Mouse (Mus musculus) frontal cortex, postnatal 14 days (tissue): ENCODE data around the gene Xrcc6.

ENCODE experiments used
- DNase-seq, 2 experiments: peaks; one replicate each; pipeline ENCODE4 v3.0.0; 2022; ENCODE audit warnings: low spot score in 2 of 2

Gene Xrcc6

DNA sequence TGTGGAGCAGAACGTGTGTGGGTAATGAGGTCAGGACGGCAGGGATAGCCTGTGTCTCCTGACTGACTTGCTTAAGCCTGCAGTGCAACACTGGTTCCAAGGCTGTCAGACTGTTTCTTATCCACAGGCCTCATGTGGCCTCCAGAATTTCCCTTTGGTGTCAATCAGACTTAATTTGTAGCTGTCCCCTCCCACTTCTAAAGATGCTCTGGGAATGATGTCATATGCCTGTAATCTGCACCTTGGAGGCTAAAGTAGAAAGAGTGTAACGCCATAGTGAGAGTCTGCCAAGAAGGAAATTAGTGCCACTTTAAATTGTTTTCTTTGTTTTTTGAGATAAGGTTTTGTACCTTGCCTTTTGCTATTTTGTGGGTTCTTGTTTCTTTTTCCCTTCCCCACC, 31.7 kb downstream of the Xrcc6 start:
- DNase-seq: no peak

DNA sequence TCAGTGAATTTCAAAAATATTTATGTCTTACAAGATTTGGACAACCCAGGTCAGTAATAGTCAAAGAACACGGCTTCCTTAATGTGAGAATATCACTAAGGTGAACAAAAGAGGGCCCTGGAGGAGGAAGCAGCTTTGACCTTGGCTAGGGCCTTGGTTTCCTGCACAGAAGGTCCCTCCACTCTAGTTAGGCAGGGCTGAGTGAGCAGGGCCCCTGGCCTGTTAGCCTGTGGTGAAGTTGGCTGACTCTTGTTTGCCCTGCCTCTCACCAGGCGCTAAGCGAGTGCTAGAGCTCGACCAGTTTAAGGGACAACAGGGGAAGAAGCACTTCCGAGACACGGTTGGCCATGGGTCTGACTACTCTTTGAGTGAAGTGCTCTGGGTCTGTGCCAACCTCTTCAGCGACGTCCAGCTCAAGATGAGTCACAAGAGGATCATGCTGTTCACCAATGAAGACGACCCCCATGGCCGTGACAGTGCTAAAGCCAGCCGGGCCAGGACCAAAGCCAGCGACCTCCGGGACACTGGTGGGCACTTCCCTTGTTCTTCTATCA, 35.0 kb downstream of the Xrcc6 start:
- no peak for DNase-seq

DNA sequence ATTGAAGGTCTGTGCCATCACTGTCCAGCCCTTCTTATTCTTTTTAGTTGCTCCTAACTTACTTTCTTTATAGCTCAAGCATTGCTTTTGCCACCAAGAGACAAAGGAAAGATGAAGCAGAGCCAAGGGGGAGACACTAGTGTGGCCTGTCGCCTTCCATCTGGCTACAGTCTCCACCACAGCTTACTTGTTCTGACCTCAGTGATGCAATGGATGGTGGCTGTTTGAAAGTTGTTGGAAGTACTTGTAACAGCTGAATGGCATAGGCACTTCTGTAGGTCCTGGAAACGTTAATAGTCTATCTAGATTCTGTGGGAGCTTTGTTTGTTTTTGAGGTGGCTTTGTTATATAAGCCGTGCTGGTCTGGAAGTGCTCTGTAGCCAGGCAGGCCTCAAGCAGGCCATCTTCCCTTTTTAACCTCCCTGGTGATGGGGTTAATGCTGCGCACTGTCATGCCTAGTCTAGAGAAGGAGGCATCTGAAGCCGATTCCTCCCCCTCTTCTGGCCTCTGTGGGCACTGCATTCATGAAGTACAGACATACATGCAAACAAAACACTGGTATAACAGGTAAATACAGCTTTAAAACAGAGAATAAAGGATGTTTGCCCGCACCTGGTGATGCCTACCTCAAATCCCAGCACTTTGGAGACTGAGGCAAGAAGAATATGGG, 36.5 kb downstream of the Xrcc6 start:
- DNase-seq: no peak

DNA sequence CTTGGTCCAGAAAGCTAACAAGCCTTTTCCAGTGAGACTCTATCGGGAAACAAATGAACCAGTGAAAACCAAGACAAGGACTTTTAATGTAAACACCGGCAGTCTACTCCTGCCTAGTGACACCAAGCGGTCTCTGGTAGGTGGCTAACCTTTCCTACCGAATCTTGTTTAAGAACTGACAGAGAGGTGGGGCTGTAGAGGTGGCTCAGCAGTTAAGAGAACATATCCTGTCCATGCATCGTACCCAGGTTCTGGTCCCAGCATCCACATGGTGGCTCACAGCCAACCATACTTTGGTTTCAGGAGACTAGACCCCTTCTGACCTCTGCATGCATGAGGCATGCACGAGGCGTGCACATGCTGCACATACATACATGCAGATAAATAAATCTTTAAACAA, 39.6 kb downstream of the Xrcc6 start:
- DNase-seq: no peak

DNA sequence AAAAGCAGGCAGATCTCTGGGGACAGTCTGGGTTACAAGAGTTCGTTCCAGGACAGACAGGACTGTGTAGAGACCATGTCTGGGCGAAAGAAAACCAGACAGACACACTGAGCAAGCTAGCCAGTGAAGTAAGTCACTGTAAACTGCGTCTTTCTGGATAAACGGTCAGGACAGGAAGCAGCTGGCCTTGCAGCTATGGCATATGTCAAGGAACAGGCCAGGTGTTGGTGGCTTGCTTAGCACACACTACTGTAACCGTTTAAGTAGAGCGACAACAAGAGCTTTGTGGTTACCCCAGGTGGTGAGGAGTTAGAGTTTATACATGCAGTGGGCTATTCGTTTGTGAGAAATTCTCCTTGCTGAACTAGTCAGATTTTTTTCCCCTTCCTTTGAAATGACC, 40.1 kb downstream of the Xrcc6 start:
- no peak for DNase-seq

DNA sequence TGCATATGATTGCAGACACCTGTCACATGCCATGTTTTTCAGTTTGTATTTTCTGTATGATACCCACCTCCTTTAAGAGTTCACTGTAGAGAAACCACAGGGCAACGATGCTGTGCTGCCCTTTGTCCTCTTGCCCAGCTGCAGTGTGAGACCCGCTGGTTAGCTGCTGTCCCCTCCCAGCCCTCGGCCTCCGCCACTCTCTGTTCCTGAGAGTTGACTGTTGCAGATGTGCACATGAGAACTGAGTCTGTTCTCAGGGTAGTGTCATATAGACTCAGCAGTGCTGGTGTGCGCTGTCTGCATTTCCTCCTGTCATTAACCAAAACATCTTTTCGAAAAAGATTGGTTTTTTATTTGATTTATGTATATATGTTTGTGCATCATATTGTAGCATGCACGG, 44.8 kb downstream of the Xrcc6 start:
- DNase-seq: no peak

DNA sequence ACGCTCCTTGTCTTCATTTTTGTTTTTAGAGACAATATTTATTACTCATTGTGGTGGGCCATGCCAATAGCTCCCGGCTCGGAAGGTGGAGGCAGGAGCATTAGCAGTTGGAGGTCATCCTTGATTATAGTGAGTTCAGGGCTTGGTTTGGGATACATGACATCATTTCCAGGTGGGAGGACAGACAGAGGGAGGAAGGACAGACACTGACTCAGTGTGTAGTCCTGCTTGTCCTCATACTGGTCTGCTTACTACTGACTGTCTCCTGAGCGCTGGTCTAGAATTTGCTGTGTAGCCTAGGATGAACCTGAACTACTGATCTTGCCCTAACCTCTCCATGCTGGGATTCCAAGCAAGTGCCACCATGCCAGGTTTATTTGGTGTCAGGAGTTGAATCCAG, 46.1 kb downstream of the Xrcc6 start, which contains the start of gene Desi1:
Gene Desi1, minus strand, starts transcription at position 101 of the 400 bp plus-strand sequence.
- DNase-seq: no peak

DNA sequence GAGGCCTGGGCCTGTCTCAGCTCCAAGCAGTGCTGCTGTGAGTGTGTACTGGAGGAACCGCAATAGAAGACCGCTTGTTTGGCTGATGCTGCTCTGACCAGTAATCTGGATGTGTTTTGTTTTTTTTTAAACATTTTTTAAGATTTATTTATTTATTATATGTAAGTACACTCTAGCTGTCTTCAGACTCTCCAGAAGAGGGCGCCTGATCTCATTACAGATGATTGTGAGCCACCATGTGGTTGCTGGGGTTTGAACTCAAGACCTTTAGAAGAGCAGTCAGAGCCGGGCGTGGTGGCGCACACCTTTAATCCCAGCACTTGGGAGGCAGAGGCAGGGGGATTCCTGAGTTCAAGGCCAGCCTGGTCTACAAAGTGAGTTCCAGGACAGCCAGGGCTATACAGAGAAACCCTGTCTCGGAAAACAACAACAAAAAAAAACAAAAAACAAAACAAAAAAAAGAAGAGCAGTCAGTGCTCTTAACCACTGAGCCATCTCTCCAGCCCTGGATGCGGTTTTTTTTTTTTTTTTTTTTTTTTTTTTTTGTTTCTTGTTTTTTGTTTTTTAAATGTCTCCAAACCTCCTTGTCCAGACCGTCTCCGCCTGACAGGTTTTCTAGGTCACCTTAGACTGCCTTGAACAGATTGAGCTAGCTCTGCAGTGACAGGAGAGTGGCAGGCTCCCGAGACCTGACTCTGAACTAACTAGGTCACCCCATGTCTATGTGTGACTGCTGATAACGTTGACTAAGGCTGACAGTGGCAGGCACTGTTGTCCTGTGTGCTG, 48.5 kb downstream of the Xrcc6 start:
- peak in 1 of 2 experiments; percentile 14 for DNase-seq

DNA sequence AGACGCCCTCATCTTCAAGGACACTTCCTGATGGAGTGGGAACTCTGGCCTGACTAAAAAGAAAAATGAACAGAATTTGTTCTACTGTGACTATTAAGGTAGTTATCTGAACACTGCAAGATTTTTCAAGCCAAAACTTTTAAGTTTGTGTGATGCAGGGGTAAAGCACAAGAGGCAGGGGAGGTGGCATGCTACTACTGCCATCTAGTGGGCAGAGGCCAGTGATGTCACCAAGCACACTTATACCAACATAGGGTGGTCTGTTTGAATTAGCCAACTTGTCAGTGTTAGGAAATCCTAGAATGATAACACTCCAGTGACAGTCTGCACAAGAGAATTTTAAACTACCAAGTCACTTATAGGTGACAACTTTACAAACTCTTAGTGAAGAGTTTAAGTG, 53.0 kb downstream of the Xrcc6 start:
- DNase-seq: no peak

DNA sequence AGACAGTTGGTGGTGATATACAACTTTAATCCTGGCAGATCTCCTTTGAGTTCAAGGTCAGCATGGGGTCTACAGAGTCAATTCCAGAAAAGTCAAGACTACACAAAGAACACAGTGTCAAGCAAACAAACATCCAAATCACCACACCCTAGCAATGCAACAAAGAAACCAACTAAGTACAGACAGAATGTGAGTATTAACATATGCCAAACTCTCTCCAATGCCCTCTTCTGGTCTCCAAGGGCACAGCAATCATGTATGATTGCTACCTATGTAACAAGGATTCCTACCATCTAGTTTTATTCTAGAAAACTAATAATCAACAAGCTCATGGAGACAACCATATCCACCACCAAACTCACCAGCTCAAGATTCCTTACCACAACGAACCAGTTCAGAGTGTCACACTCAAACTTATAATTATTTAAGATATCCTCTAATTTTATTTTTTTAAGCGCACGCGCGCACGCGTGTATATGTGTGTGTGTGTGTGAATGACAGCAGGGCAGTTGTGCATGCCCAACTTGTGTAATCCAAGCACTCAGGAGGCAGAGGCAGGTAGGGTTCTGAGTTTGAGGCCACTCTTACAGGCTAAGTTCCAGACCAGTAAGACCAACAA, 56.6 kb downstream of the Xrcc6 start:
- DNase-seq: no peak

DNA sequence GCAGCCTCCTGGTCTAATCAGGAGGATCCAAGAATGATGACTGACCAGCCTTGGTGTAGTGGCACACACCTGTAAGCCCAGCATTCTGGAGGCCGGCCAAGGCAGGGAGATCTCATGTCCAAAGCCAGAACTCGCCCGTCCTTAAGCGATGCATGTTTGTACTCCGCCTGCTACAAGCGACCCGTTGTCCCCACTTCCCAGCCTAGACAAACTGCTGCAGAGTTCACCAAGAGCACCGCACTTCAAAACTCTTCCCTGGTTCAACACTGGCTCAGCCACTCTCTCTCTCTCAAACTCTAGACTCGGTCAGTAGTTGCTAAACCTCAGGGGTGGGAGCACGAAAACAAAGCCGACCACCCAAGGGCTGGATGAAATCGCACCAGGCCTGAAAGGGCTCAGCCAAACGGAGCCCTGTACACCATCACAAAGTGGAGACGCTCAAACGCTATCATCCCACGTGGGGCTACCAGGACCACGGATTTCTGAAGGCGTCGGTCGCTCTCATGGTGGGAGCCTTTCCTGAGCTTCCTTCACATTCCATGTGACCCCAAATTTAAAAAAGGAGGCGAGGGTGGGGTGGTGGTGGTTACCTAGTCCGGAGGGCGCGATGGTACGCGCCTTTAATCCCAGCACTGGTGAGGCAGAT, 58.7 kb downstream of the Xrcc6 start:
- DNase-seq: peak in 1 of 2 experiments; percentile 13

DNA sequence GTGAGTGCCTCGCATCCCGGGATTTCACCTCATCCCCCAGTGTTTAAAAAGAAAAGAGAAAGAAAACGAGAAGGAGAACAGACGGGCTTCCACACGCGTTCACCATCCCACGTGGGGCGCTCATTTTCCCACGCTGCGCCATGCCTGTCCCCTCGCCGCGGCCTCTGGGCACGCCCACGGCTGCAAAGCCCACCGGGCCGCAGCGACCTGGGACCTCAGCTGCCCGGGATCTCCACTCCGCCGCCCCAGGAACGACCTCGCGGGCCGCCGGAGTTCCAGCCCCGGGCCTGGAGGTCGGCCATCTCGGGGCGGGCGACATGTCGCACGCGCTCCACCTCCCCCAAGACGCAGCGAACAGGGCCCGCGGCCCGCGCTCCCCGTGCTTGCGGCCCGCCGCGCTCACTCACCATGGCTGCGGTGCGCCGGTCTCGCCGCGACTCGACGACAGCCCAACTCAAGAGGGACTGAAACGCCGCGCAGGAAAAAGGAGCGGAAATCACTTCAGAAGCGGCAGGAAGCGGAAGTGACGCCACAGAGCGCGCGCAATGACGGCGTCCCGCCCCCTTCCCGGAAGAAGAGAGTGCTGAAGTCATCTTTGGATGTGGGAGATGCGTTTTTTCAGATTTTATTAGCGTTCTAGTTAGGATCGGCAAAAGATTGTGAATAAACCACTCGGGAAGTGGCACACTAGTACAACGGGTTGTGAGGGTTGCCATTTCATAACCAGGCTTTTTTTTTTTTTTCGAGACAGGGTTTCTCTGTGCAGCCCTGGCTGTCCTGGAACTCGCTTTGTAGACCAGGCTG, 59.6 kb downstream of the Xrcc6 start, which contains the start of gene Snu13:
Gene Snu13, minus strand, starts transcription at position 519 of the 804 bp plus-strand sequence.
- DNase-seq: peak; percentile 83 to 92

DNA sequence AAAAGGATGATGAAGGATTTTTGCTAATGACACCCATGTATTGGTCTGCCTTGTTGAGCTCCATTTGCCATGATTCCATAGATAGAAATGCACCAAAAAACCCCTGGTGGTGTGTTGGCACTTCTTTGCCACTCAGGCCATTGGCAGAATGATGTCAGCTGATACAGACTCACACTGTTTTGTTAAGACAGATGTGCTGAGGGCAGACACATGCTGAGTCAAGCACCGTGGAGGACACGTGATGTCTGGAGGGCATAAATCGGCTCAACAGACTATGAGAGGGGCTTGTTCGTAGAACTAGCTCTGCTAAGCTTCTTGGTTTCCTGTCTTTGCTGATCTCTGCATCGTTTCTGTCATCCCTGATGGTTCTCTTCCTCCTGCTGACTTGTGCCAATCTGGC, 64.9 kb downstream of the Xrcc6 start:
- DNase-seq: no peak

DNA sequence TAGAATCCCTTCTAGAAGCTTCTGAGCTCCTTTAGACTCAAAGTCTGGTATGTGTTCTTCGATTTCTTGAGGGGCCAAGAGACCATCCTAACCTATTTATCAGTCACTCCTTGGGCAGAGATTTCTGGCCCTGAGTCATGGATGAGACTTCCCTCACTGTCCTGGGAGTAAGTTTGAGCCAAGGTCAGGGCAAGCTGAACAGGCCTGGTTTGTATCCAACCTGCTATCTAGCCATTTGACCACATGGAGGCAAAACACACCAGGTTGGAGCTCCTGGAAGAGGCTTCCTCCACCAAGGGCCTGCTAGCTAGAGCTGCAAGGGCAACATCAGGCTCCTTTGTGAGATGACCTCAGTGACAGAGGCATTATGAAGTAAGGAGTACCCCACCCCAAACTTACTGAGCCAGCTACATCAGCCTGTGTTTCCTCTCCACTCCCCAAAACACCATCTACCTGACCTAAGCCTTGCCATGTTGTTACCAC, 71.1 kb downstream of the Xrcc6 start, which contains the start of gene 4930407I10Rik:
Gene 4930407I10Rik, plus strand, starts transcription at position 433 of the 483 bp plus-strand sequence.
- no peak for DNase-seq

DNA sequence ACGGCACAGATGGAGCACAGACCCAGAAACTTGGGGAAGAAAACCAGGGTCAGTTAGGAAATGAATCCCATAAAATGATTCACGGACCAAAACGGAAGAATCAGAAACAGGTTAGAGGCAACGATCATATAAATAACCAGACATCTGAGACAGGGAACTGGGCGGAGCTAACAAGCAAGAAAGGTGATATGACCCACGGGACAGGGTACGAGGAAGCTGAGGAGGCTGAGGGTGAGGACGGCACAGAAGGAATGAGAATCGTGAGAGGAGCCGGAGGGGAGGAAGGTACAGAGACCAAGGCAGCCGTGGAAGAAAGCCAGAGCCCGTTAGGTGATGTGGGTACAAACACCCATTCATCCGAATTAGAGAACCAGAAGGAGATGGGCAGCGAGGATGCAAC, 76.3 kb downstream of the Xrcc6 start:
- DNase-seq: no peak

DNA sequence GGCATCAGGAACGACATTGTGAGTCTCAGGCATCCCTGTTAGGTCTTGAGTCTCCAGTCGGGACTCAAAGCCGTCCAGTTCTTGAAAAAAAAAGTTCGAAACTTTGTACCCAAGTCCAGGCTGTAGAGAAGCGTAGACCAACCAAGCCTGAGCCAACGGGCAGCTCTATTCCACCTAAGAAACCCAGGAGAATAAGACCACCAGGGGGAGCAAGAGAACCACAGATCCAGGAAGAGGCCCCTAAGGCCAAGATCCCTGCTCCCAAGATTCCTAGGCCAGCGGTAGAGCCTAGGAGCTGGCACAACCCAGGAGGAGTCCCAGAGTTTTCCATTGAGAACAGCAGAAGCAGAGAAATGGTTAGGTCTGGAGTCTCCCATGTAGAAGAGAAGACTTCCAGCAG, 77.9 kb downstream of the Xrcc6 start:
- peak; percentile 31 to 63 for DNase-seq

DNA sequence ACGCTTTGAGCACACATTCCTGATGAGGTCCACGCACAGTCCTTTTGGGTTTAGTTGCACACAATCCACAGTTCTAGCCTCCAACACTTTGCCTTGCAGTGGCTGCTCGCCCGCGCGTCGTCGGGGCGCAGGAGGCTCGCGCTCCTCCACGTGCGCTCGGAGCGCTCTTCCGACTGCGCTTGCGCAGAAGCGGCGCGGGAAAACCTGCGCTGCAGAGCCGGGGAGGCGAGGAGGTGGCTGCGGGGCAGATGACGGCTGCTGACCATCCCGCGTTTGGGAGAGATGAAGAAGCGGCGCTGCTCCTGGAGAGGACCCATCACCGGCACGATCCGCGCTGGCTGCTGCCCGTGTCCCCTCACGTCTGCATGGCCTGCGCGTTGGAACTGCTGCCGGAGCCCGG, 82.3 kb downstream of the Xrcc6 start, which contains the start of gene Mei1:
Gene Mei1, plus strand, starts transcription at position 99 of the 400 bp plus-strand sequence.
- no peak for DNase-seq

DNA sequence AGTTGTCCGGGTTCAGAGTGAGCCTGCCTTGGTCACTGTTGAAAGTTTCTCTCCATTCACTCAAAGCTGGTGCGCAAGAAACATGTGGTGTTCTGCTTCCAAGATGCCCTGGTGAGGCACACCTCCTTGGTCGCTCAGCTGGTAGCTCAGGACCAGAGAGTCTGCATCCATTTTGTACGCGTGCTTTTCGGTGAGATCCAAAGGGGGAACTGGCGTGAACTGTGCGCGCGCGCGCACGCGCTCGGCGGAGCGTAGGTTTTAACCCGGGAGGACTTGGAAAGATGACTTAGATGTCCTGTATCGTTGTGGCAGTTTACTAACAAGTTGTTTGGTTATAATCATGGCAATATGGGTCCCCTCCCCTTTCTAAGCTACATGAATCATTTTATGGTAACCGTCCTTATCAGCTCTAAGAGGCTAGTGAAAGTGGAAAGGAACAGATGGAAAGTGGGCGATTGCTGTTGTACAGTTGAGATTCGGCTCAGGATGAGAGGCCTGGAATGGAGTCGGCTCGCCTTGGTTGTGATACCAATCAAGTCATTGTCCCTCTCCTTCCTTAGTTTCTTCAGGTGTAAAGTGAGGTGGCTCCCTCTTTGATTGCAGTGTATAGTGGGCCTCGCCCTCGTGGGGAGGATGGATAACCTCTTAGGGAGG, 84.3 kb downstream of the Xrcc6 start:
- DNase-seq: no peak

DNA sequence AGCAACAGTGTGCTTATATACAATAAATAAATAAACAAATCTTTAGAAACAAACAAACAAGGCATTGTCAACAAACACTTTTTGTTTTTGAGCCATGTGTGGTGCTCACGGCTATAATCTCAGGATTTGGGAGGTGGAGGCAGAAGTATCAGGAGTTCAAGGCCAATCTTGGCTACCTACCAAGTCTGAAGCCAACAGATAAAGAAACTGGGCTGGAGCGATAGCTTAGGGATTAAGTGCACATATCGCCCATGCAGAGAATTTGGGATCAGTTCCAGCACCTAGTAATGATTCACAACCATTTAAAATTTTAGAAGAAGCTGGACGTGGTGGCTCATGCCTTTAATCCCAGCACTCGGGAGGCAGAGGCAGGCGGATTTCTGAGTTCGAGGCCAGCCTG, 85.9 kb downstream of the Xrcc6 start:
- no peak for DNase-seq

DNA sequence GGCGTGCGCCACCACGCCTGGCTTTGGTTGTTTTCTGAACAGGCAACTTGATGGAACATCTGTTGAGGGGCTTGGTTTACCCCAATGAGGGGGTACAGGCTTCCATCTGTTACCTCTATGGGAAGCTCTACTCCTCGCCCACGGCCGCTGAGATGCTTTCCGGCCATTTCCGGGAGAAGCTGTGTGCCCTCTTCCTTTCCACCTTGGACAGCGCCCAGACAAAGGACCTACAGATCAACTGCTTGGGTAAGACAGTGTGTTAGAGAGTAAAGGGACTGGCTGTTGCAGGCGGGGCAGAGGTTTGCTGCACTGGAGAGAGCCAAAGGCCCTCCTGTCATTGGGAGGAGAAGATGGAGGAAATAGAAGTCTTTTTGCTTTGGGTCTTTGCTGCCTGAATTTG, 92.2 kb downstream of the Xrcc6 start:
- DNase-seq: no peak
